Mouse (Mus musculus): ENCODE measurements around the gene Rasl10a.

The Rasl10a gene

DNA sequence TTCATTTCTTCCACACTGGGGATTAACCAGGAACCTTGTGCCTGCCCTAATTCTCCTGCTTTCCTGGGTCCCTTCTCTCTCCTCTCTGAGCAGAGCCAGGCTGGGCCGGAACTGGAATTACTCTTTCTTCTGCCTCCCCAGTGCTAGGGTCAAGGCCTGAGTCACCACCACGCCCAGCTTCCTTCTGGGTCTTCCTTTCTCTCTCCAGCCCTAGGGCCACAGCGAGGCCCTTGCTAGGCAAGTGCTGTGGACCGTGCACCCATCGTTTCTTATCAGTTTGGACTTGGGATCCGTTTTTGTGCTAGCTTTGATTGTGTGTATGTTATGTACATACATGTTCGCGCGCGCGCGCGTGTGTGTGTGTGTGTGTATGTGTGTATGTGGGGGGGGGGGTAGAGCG is 3.8 kb upstream of the Rasl10a start:
- no peak for DNase-seq (ENCODE audit: low spot score)

GRCm38 (mm10) chr11:5054874-5055273 is 3.1 kb upstream of the Rasl10a start:
- DNase-seq (ENCODE audit: low spot score): no peak

GRCm38 (mm10) chr11:5055945-5056938 is 1.7 kb upstream of the Rasl10a start:
- no peak for DNase-seq (ENCODE audit: low spot score)

DNA sequence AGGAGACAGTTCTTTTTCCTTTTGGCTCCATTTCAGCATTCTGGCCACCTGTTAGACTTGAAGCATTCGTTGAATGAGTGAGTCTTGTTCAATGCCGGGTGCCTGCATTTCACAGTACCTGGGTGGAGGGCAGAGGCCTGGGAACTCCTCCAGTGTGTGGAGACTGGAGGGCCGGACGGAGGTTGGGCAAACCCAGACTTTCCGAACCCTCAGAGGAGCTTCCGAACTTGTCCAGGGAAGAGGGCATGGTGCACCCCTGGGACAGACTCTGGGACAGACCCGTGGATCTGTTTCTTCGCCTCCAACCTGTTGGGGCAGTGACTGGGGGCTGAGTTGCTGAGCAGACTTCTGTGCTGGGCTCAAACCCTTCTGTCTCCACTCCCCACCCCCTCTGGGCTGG is 864 bp upstream of the Rasl10a start:
- no peak for DNase-seq (ENCODE audit: low spot score)

DNA sequence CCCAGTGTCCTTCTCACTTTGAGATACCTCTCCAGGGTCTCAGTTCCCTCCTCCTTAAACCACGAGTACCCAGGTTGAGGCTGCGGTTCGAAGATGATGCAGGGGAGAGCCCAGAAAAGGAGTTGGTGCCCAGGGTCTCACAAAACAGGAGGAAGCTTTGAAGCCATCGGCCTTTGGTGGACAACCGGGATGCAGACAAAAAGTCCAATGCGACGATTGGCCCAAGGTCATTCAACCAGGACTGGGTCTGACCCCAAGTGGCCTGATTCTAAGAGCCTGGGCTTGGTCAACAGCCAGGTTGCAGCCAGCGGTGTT is 430 bp upstream of the Rasl10a start:
- DNase-seq (ENCODE audit: low spot score): no peak

- DNase-seq (ENCODE audit: low spot score): no peak
Measured at GRCm38 (mm10) chr11:5058783-5059182, 855 bp downstream of the Rasl10a start.

DNA sequence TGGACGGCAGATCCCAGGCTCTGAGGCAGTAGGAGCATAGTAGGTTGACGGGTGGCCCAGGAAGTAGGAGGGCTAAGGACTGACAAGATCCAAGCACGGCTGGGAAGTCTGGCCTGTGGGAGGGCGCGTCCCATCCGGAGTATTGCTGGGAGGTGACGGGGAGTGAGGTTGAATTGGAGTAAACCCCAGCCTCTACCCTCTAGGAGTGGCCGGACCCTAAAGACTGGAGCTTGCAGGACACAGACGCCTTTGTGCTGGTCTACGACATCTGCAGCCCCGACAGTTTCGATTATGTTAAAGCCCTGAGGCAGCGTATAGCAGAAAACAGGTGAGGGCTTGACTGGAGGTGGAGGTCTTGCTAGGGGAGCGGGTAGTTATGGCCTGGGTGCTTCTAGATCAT is 1.3 kb downstream of the Rasl10a start:
- DNase-seq (ENCODE audit: low spot score): no peak

GRCm38 (mm10) chr11:5059704-5060156 is 1.8 kb downstream of the Rasl10a start:
- no peak for DNase-seq (ENCODE audit: low spot score)

- DNase-seq (ENCODE audit: low spot score): no peak
Measured at GRCm38 (mm10) chr11:5060756-5061412, 3.0 kb downstream of the Rasl10a start.

GRCm38 (mm10) chr11:5061413-5062139 is 3.6 kb downstream of the Rasl10a start:
- peak; percentile 96 for DNase-seq (ENCODE audit: low spot score)

DNA sequence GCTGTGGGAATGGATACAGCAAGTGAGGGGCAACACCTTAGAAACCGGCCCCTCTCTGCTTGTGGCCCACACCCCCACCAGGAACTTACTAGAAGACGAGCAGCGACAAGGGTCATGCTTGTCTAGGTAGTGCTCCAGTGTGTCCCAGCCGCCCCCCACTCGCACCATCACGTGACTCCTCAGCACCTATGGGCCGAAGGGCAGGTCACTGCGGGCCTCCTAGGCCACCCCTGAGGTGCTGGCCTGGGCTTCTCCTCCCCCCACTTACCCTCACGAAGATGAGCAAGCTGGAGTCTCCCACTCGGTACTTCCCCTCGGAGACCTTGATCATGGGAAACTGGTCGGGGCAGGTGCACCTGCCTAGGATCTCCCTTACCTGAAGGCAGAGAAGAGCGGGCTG is 4.4 kb downstream of the Rasl10a start:
- no peak for DNase-seq (ENCODE audit: low spot score)

DNA sequence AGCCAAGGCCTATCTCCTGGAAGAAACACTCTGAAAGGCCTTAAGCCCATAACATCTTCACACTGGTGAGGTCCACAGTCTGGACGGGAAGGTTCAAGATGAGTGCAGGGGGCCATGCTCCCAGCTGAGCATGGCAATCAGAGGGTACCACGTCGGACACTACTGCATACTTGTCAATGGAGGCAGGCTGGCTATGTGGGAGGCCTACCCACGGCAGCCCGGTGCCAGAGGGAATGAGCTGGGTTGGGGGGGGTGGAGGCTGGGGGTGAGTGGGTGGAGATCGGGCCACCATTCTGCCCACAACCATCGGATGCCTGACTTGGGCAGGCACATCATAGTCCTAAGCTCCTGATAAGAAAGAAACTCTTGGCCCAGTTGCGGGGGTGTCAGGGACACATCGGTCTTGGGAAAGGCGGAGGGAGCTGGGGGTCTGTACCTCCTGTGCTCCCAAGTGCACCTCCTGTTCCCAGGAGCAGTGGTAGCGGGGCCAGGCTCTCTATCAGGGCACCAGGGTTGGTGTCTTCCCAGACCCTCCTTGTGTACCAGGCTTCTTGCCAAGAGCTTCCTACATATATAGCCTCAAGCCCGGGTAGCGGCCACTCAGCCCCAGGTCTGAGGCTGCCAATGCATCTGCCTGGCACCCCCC is 5.1 kb downstream of the Rasl10a start:
- DNase-seq (ENCODE audit: low spot score): no peak

DNA sequence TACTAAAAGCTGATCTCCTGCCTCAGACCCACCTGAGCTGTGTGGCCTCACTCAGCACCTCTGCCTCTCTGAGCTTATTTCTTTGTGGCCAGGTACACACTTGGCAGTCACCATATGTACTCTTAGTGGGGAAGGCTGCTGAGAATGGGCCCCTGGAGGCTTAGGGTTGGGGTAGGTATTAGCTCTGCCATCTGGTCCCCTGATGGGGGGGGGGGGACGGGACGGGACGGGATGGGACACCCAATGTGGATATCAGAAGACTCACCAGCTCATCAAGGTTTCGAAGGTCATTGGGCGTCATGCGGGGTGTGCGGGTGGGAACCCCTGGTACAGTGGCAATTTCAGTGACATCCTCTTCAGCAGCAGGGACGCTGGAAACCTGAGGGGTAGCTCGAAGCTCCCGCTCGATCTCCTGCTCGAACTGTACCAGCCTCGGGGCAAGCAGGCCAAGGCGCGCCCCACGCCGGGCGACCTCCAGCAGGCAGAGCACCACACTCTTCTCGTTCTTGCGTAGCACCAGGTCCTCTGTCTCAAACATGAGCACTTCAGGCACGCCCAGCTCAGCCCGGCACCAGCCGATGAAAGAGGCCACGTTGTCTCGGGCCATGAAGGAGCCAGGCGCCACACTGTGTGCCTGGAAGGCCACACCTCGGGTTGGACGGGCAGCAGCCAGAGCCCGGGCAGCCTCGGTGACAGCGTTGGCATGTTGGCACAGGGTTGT is 5.8 kb downstream of the Rasl10a start:
- DNase-seq (ENCODE audit: low spot score): no peak

DNA sequence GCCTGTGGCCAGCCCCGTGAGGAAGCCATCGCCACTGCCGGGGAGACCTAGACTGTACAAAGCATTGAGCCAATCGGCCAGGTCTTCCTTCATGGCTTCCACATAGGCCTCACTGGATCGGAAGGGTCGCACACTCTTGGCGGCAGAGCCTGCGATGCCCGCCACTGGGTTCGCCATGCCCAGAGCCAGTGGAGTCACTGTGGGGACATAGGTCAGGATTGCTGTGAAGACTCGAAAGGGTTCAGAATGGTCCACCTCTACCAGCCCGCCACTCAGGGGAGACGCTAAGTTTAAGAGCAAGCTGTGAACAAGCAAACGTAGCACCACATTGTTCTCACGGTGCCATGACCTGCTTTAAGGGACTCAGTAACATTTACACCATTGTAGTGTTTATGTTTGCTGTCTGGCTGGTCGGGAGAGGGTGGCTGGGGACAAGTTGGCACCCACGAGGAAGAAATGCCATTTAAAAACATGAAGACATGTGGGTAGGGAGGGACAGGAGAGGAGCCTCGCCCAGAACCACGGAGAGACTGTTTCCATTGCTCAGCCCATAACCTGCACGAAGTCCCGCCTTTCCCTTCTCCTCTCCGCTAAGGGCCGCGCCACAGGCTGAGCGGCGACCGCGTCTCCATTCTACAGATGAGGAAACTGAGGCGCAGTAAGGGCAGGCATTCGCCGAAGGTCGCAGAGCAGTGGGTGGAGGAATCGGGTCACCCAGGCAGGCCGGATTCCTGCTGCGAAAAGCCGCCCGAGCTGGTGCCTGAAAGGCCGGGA is 6.5 kb downstream of the Rasl10a start:
- no peak for DNase-seq (ENCODE audit: low spot score)

- peak; percentile 83 for DNase-seq (ENCODE audit: low spot score)
Measured at GRCm38 (mm10) chr11:5065056-5065821, 7.3 kb downstream of the Rasl10a start, which contains the start of gene Gas2l1. Gene Gas2l1, minus strand, starts transcription at chr11:5065327.

DNA sequence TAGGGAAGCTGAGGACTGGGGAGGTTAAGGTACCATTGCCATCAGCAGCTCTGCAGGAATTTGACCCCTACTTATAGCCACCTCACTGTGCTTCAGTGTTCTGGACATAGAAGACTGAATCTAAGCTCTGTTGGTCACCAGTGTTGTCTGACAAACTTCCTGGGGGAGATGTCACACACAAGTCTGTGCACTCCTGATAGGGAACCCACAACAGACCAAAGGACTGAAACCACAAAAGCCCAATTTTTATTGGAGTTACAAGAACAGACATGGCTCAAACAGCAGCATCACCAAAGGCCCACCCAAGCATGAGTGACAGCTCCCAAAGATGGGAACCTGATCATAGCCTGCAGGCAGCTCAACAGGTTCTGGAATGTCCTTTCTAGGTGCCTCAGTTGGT is 9.1 kb downstream of the Rasl10a start:
- DNase-seq (ENCODE audit: low spot score): no peak

DNA sequence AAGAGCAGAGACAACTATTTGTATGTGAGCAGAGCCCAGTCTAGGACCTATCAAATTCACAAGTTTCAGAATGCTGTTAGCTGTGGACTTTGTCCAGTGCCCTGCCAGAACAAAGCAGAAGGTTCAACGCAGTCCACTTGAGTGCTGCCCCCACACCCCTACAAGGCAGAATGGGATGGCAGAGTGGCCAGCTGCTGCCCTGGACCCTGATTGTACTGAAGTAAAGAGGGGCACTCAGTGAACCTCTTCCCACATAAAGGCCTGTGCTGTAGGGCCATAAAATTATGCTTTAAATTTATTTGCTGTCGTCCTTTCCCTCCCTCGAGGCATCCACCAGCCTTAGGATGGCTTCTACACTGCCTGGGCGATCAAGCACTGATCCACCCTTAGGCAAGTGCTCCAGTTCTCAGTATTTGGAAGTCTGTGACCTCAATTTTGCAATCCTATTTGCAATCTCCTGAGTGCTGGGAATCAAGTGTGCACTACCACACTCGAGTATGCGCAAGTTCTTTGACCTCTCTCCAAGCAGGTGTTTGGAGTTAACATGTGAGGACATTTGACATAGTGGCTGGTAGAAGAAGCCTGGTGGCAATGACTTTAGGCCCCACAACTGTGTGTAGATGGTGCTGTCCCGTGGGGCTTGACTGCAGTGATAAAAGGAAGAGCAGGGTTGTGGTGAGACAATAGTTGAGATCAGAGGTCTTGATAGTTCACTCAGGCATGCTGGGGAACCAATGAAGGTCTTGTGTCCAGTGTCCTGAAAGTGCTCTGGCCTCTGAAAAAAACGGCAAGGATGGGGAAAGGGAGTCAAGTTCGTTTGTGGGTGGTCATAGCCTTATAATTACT is 10.4 kb downstream of the Rasl10a start:
- no peak for DNase-seq (ENCODE audit: low spot score)

GRCm38 (mm10) chr11:5074882-5075281 is 17.0 kb downstream of the Rasl10a start:
- DNase-seq (ENCODE audit: low spot score): no peak

GRCm38 (mm10) chr11:5075760-5076159 is 17.8 kb downstream of the Rasl10a start:
- DNase-seq (ENCODE audit: low spot score): no peak

All from ovary, postnatal 14 days (tissue).